Mouse (Mus musculus) MEL (cell line): ENCODE measurements around the gene Arhgef3. TPM values are rescaled to one million over a fixed set of nuclear protein-coding genes. Genes with fewer than 3 reads are reported as not detected.

ENCODE experiments used
- DNase-seq: peaks from one replicate; pipeline ENCODE4 v3.0.0; 2011; ENCODE audit warnings: low read depth, low spot score
- H3K27ac ChIP-seq: 2 replicates; pipeline ENCODE4 v1.5.1; 2012; ENCODE audit warnings: low read depth, mild to moderate bottlenecking, control low read depth, low read length, moderate library complexity; ENCODE audit not compliant: control insufficient read depth
- H3K27me3 ChIP-seq, 2 experiments: fragments of 150-350 bp in 1 of 2; sonication (generic) in 1 of 2; 2 replicates each; pipeline ENCODE4 v1.6.1; 2012; ENCODE audit warnings: low read length in 2 of 2, mild to moderate bottlenecking in 2 of 2, improper control_type of control experiment in 1 of 2, moderate library complexity in 1 of 2; ENCODE audit not compliant: insufficient read depth in 2 of 2, control insufficient read depth in 1 of 2
- H3K36me3 ChIP-seq, 2 experiments: 2 replicates each; pipeline ENCODE4 v1.6.1; 2012 to 2014; ENCODE audit warnings: low read length in 2 of 2, improper control_type of control experiment in 1 of 2, inconsistent platforms in 1 of 2, mild to moderate bottlenecking in 1 of 2; ENCODE audit not compliant: insufficient read depth in 2 of 2, control insufficient read depth in 1 of 2
- H3K4me1 ChIP-seq, 2 experiments: fragments of 150-350 bp in 1 of 2; sonication (generic) in 1 of 2; 2 replicates each; pipeline ENCODE4 v1.6.1; 2012; ENCODE audit warnings: low read length in 2 of 2, improper control_type of control experiment in 1 of 2, mild to moderate bottlenecking in 1 of 2; ENCODE audit not compliant: insufficient read depth in 2 of 2, control insufficient read depth in 1 of 2
- H3K4me3 ChIP-seq, 2 experiments: fragments of 150-350 bp in 1 of 2; sonication (generic) in 1 of 2; 2 replicates each; pipeline ENCODE4 v1.5.1; 2012; ENCODE audit warnings: low read depth in 2 of 2, low read length in 2 of 2, mild to moderate bottlenecking in 2 of 2, moderate library complexity in 2 of 2, control low read depth in 1 of 2, improper control_type of control experiment in 1 of 2; ENCODE audit not compliant: control insufficient read depth in 1 of 2, insufficient read depth in 1 of 2
- H3K79me2 ChIP-seq: 2 replicates; pipeline ENCODE4 v1.6.1; 2012; ENCODE audit warnings: mild to moderate bottlenecking, low read length, moderate library complexity; ENCODE audit not compliant: control insufficient read depth, poor library complexity, insufficient read depth
- H3K9ac ChIP-seq: 2 replicates; pipeline ENCODE4 v1.6.1; 2012; ENCODE audit warnings: low read depth, mild to moderate bottlenecking, control low read depth, low read length, moderate library complexity; ENCODE audit not compliant: control insufficient read depth, poor library complexity, severe bottlenecking
- H3K9me3 ChIP-seq: fragments of 150-350 bp; sonication (generic); replicated peaks from 2 replicates; pipeline ENCODE4 v1.6.1; 2012; ENCODE audit warnings: mild to moderate bottlenecking, low read length, improper control_type of control experiment, moderate library complexity; ENCODE audit not compliant: insufficient read depth
- BHLHE40 ChIP-seq: IDR thresholded peaks from 2 replicates; pipeline ENCODE4 v1.6.1; 2012; ENCODE audit warnings: low read depth, mild to moderate bottlenecking, inconsistent platforms, low read length, improper control_type of control experiment, borderline replicate concordance
- CTCF ChIP-seq, 3 experiments: IDR thresholded peaks in 2 of 3; conservative IDR thresholded peaks in 1 of 3; 2 replicates each; pipeline ENCODE4 v1.5.1; 2011 to 2012; ENCODE audit warnings: low read length in 3 of 3, low read depth in 2 of 3, mild to moderate bottlenecking in 2 of 3, improper control_type of control experiment in 1 of 3, inconsistent platforms in 1 of 3, mixed read lengths in 1 of 3, moderate library complexity in 1 of 3; ENCODE audit not compliant: control insufficient read depth in 1 of 3, insufficient read depth in 1 of 3, poor library complexity in 1 of 3, severe bottlenecking in 1 of 3
- E2F4 ChIP-seq: IDR thresholded peaks from 2 replicates; pipeline ENCODE4 v1.6.1; 2011; ENCODE audit warnings: low read depth, low read length, improper control_type of control experiment, borderline replicate concordance
- ELF1 ChIP-seq: IDR thresholded peaks from 2 replicates; pipeline ENCODE4 v1.6.1; 2014; ENCODE audit warnings: low read depth, mild to moderate bottlenecking, inconsistent platforms, low read length, improper control_type of control experiment, moderate library complexity
- EP300 ChIP-seq, 2 experiments: IDR thresholded peaks; 2 replicates each; pipeline ENCODE4 v1.6.1; 2011; ENCODE audit warnings: improper control_type of control experiment in 2 of 2, low read length in 2 of 2, low read depth in 1 of 2, mild to moderate bottlenecking in 1 of 2
- ETS1 ChIP-seq: IDR thresholded peaks from 2 replicates; pipeline ENCODE4 v1.6.1; 2012; ENCODE audit warnings: low read depth, mild to moderate bottlenecking, inconsistent platforms, low read length, improper control_type of control experiment, moderate library complexity
- GABPA ChIP-seq: IDR thresholded peaks from 2 replicates; pipeline ENCODE4 v1.6.1; 2012; ENCODE audit warnings: low read depth, mild to moderate bottlenecking, inconsistent platforms, low read length, improper control_type of control experiment, moderate library complexity
- KAT2A ChIP-seq: conservative IDR thresholded peaks from 2 replicates; pipeline ENCODE4 v1.6.1; 2012; ENCODE audit warnings: low read depth, low read length, improper control_type of control experiment, inconsistent platforms
- MAFK ChIP-seq: IDR thresholded peaks from 2 replicates; pipeline ENCODE4 v1.6.1; 2011; ENCODE audit warnings: low read depth, mild to moderate bottlenecking, low read length, improper control_type of control experiment, borderline replicate concordance
- MAZ ChIP-seq: IDR thresholded peaks from 2 replicates; pipeline ENCODE4 v1.6.1; 2012; ENCODE audit warnings: low read depth, mild to moderate bottlenecking, inconsistent platforms, low read length, improper control_type of control experiment
- MEF2A ChIP-seq: IDR thresholded peaks from 2 replicates; pipeline ENCODE4 v1.6.1; 2014; ENCODE audit warnings: low read depth, mild to moderate bottlenecking, inconsistent platforms, low read length, improper control_type of control experiment; ENCODE audit not compliant: poor library complexity, insufficient replicate concordance, severe bottlenecking; ENCODE audit errors: extremely low read depth
- MYB ChIP-seq: IDR thresholded peaks from 2 replicates; pipeline ENCODE4 v1.6.1; 2011; ENCODE audit warnings: mild to moderate bottlenecking, low read depth, low read length, improper control_type of control experiment
- MYC ChIP-seq: IDR thresholded peaks from 2 replicates; pipeline ENCODE4 v1.6.1; 2011; ENCODE audit warnings: low read depth, mild to moderate bottlenecking, low read length, improper control_type of control experiment, moderate library complexity
- POLR2A ChIP-seq, 2 experiments: IDR thresholded peaks; 2 replicates each; pipeline ENCODE4 v1.6.1; 2011 to 2012; ENCODE audit warnings: low read length in 2 of 2, mild to moderate bottlenecking in 2 of 2, control low read depth in 1 of 2, improper control_type of control experiment in 1 of 2, low read depth in 1 of 2, moderate library complexity in 1 of 2; ENCODE audit not compliant: control insufficient read depth in 1 of 2, insufficient read depth in 1 of 2, poor library complexity in 1 of 2
- RAD21 ChIP-seq: IDR thresholded peaks from 2 replicates; pipeline ENCODE4 v1.6.1; 2011; ENCODE audit warnings: mild to moderate bottlenecking, low read depth, low read length, improper control_type of control experiment
- SIN3A ChIP-seq: IDR thresholded peaks from 2 replicates; pipeline ENCODE4 v1.6.1; 2012; ENCODE audit warnings: low read length, improper control_type of control experiment, inconsistent platforms
- UBTF ChIP-seq: IDR thresholded peaks from 2 replicates; pipeline ENCODE4 v1.6.1; 2012; ENCODE audit warnings: low read depth, mild to moderate bottlenecking, inconsistent platforms, low read length, improper control_type of control experiment, moderate library complexity, borderline replicate concordance; ENCODE audit not compliant: insufficient read depth
- USF1 ChIP-seq: IDR thresholded peaks from 2 replicates; pipeline ENCODE4 v1.6.1; 2014; ENCODE audit warnings: low read depth, mild to moderate bottlenecking, inconsistent platforms, low read length, improper control_type of control experiment, moderate library complexity
- USF2 ChIP-seq, 2 experiments: IDR thresholded peaks; 2 replicates each; pipeline ENCODE4 v1.6.1; 2011 to 2012; ENCODE audit warnings: improper control_type of control experiment in 2 of 2, low read length in 2 of 2, borderline replicate concordance in 1 of 2, inconsistent platforms in 1 of 2, low read depth in 1 of 2, mild to moderate bottlenecking in 1 of 2; ENCODE audit not compliant: insufficient read depth in 1 of 2
- ZNF384 ChIP-seq: IDR thresholded peaks from 2 replicates; pipeline ENCODE4 v1.6.1; 2012; ENCODE audit warnings: low read depth, mild to moderate bottlenecking, inconsistent platforms, low read length, improper control_type of control experiment
- polyA plus RNA-seq, 2 experiments: library from polyadenylated mRNA; stranded (reverse) in 1 of 2; unstranded in 1 of 2; fragments of >175 nt in 1 of 2; fragments of >200 nt in 1 of 2; gene quantifications; 2 replicates each; pipeline versions ENCODE4 v1.2.1 to v1.2.4; 2012; ENCODE audit warnings: low replicate concordance in 2 of 2, low read depth in 1 of 2; ENCODE audit not compliant: insufficient read length in 2 of 2, insufficient read depth in 1 of 2, missing spikeins in 1 of 2
- total RNA-seq: library from RNA; depleted of rRNA; stranded (reverse); fragments of 300-350 nt; gene quantifications from 2 replicates; pipeline ENCODE4 v1.2.3, GENCODE M21; 2012

Arhgef3 gene
- total and polyA plus RNA-seq, 3 experiments = 2.1 to 2.7 TPM; not detected in 1

DNA sequence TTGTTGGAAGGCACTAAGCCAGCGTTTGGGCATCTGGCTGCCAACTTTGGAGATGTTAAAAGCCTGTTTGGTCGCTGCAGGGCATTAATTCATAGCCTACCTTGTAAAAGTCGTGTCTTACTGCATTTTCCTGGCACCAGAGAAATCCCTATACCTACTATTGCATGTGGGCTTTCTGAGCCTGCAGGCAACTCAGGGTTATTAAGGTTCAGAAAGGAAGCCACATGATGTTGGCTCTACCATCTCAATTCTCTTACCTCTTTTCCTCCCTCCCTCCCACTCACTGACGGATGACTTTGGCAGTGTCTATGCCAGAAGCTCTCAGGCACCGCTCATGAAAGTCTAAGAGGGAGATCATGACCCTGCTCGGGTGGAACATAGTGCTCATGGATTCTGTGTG is 210.8 kb downstream of the Arhgef3 start:
- no peak overlapping the region for H3K9ac ChIP-seq
- H3K27me3 ChIP-seq = peaks cover 2% of the 10 kb centered on the region in 2 experiments
- no peaks in the 10 kb centered on the region for H3K79me2 ChIP-seq
- no peak for DNase-seq
- TF ChIP-seq MEF2A (no peak), KAT2A (no peak), ETS1 (no peak), RAD21 (no peak), POLR2A (IDR thresholded peaks at IDR 0.05; ENCODE audit: control insufficient read depth in 1 of 2, insufficient read depth in 1 of 2, low read depth in 1 of 2, low read length in 2 of 2, poor library complexity in 1 of 2) (no peak), CTCF (IDR thresholded peaks at IDR 0.05 in 2 of 3, conservative IDR thresholded peaks at IDR 0.05 in 1 of 3; ENCODE audit: control insufficient read depth in 1 of 3, insufficient read depth in 1 of 3, low read depth in 2 of 3, low read length in 3 of 3, poor library complexity in 1 of 3, severe bottlenecking in 1 of 3) (no peak), MYB (no peak), MYC (no peak)
- TF ChIP-seq, all 39 proteins: peak for 0
- Histone ChIP-seq H3K4me1 (no peaks in the 10 kb centered on the region), H3K27ac (no peak overlapping the region), H3K9me3 (no peaks in the 10 kb centered on the region), H3K4me3 (no peak overlapping the region), H3K36me3 (no peaks in the 10 kb centered on the region)

DNA sequence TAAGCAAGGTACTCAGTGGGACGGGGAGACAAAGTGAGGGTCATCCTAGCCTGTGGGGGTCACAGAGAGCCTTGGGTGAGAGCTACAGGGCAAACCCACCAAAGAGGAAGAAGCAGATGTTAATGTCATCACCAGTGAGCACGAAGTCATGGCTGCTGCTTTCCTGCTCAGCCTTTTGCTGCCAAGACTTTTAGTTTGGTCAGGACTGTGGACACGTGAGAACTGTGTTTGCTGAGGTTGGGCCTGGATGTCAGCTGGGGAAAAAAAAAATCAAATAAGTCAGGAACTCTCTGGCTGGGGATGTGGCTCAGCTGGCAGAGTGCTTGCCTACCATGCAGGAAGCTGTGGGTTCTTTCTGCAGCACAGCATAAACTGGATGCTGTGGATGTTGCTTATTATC is 213.2 kb downstream of the Arhgef3 start:
- Histone ChIP-seq H3K9ac (no peak overlapping the region), H3K9me3 (no peaks in the 10 kb centered on the region), H3K27ac (no peak overlapping the region), H3K79me2 (no peaks in the 10 kb centered on the region), H3K36me3 (no peaks in the 10 kb centered on the region), H3K27me3 (peaks cover 2 to 7% of the 10 kb centered on the region in 2 experiments), H3K4me3 (no peak overlapping the region), H3K4me1 (no peaks in the 10 kb centered on the region)
- no peak for DNase-seq
- TF ChIP-seq MYC (no peak), GABPA (no peak), E2F4 (no peak), SIN3A (no peak), ZNF384 (no peak), ELF1 (no peak), USF2 (IDR thresholded peaks at IDR 0.05; ENCODE audit: borderline replicate concordance in 1 of 2, insufficient read depth in 1 of 2, low read depth in 1 of 2, low read length in 2 of 2) (no peak), EP300 (IDR thresholded peaks at IDR 0.05; ENCODE audit: low read depth in 1 of 2, low read length in 2 of 2) (no peak), BHLHE40 (no peak)

- Histone ChIP-seq H3K9ac (no peak overlapping the region), H3K4me1 (no peaks in the 10 kb centered on the region), H3K27me3 (peaks cover 2 to 7% of the 10 kb centered on the region in 2 experiments), H3K4me3 (no peak overlapping the region), H3K27ac (no peak overlapping the region), H3K9me3 (no peaks in the 10 kb centered on the region), H3K36me3 (no peaks in the 10 kb centered on the region), H3K79me2 (no peaks in the 10 kb centered on the region)
- TF ChIP-seq UBTF (no peak), BHLHE40 (no peak), MEF2A (no peak), USF1 (no peak), MAZ (no peak), MAFK (no peak)
- DNase-seq = no peak
Measured at GRCm38 (mm10) chr14:27328952-27329351, 214.3 kb downstream of the Arhgef3 start.
